Mouse (Mus musculus): Measurements from ENCODE around the gene Prkd2. TPM values are rescaled to one million over a fixed set of nuclear protein-coding genes. Genes with fewer than 3 reads are reported as not detected.

Gene Prkd2
- polyA plus RNA-seq, 1 experiment from 2014 or later, result 6.3 TPM

GRCm38 (mm10) chr7:16885271-16885776, 42.6 kb downstream of the Prkd2 start:
- Histone ChIP-seq H3K4me3 (peak overlapping the region; percentile 25), H3K4me2 (peak overlapping the region; percentile 32), H3K9me3 (peaks cover 13% of the 10 kb centered on the region), H3K4me1 (replicated peaks) (peaks cover 8% of the 10 kb centered on the region), H3K9ac (no peak overlapping the region), H3K27ac (replicated peaks) (no peak overlapping the region), H3K36me3 (peaks cover 61% of the 10 kb centered on the region), H3K27me3 (peaks cover 75% of the 10 kb centered on the region)
- ATAC-seq (ENCODE audit: low read depth), result peak; percentile 5; the same call in 1 of the 2 replicates
- WGBS, result 13% methylated on average over 95 of the region's 95 CpGs

- no peak for ATAC-seq (ENCODE audit: low read depth)
- Histone ChIP-seq H3K4me1 (replicated peaks) (peaks cover 4% of the 10 kb centered on the region), H3K9me3 (peaks cover 13% of the 10 kb centered on the region), H3K27ac (replicated peaks) (no peak overlapping the region), H3K9ac (no peak overlapping the region), H3K27me3 (peaks cover 76% of the 10 kb centered on the region), H3K36me3 (peaks cover 61% of the 10 kb centered on the region), H3K4me2 (peak overlapping the region; percentile 32; the same call in 1 of the 2 replicates), H3K4me3 (peak overlapping the region; percentile 25)
- 40% methylated on average over 59 of the region's 59 CpGs for WGBS
Observed at GRCm38 (mm10) chr7:16885905-16886304, 43.2 kb downstream of the Prkd2 start.

GRCm38 (mm10) chr7:16890536-16890935, 47.8 kb downstream of the Prkd2 start:
- H3K27me3 ChIP-seq, result peaks cover 67% of the 10 kb centered on the region
- no peak for ATAC-seq (ENCODE audit: low read depth)
- H3K9ac ChIP-seq, result no peak overlapping the region
- H3K4me3 ChIP-seq, result no peak overlapping the region
- peaks cover 20% of the 10 kb centered on the region for H3K36me3 ChIP-seq
- H3K4me2 ChIP-seq, result peak overlapping the region; percentile 57
- 54% methylated on average over 6 of the region's 6 CpGs for WGBS
- H3K27ac ChIP-seq (replicated peaks), result peak overlapping the region; percentile 66; the same call in 1 of the 2 replicates
- peaks cover 39% of the 10 kb centered on the region for H3K4me1 ChIP-seq (replicated peaks)
- H3K9me3 ChIP-seq, result peaks cover 7% of the 10 kb centered on the region

GRCm38 (mm10) chr7:16890944-16891343, 48.2 kb downstream of the Prkd2 start:
- H3K36me3 ChIP-seq, result peaks cover 16% of the 10 kb centered on the region
- no peak overlapping the region; the same call in 1 of the 2 replicates for H3K9ac ChIP-seq
- 2% methylated on average over 19 of the region's 23 CpGs for WGBS
- no peak overlapping the region for H3K4me3 ChIP-seq
- H3K27me3 ChIP-seq, result peaks cover 63% of the 10 kb centered on the region
- ATAC-seq (ENCODE audit: low read depth), result no peak
- 0 out of 2 replicates have a peak, but pooled peaks cover 3% of the 10 kb centered on the region for H3K9me3 ChIP-seq
- H3K4me1 ChIP-seq (replicated peaks), result peaks cover 40% of the 10 kb centered on the region
- peak overlapping the region; percentile 57 for H3K4me2 ChIP-seq
- H3K27ac ChIP-seq (replicated peaks), result peak overlapping the region; percentile 66

GRCm38 (mm10) chr7:16891641-16892351, 49.1 kb downstream of the Prkd2 start, which contains the start of gene Gng8:
TSS of gene Gng8 (plus strand) at chr7:16891786.
- peaks cover 54% of the 10 kb centered on the region for H3K27me3 ChIP-seq
- peaks cover 8% of the 10 kb centered on the region for H3K36me3 ChIP-seq
- ATAC-seq (ENCODE audit: low read depth), result peak; percentile 68
- peaks cover 40% of the 10 kb centered on the region for H3K4me1 ChIP-seq (replicated peaks)
- H3K4me2 ChIP-seq, result peak within 1 kb of the TSS; percentile 57
- peak within 1 kb of the TSS; percentile 66 for H3K27ac ChIP-seq (replicated peaks)
- under 1% methylated on average over 30 of the region's 30 CpGs for WGBS
- peak within 1 kb of the TSS; percentile 38 for H3K9ac ChIP-seq
- no peaks in the 10 kb centered on the region for H3K9me3 ChIP-seq
- H3K4me3 ChIP-seq, result peak within 1 kb of the TSS; percentile 27

DNA sequence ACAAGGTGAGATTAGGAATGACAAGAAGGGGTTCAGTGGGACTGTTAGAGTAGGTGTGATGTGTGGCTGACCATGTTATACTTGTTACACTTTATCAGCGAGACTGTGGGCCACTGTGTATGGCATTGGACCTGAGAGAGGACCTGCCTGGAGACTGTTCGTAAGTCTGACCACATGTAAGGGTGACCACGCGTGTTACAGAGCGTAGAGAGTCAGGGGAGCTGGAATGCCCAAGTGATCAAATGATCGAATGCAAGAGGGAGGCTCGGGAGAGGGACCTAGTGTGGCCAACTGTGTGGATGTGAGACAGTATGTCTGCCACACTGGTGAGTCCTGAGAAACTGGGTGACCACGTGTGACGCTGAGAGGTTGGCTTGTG, 49.6 kb downstream of the Prkd2 start:
- peak; percentile 9; the same call in 1 of the 2 replicates for ATAC-seq (ENCODE audit: low read depth)

GRCm38 (mm10) chr7:16893612-16894011, 50.9 kb downstream of the Prkd2 start:
- Histone ChIP-seq H3K4me2 (peak overlapping the region; percentile 54), H3K27ac (replicated peaks) (peak overlapping the region; percentile 59; the same call in 1 of the 2 replicates), H3K4me1 (replicated peaks) (peaks cover 40% of the 10 kb centered on the region), H3K9me3 (no peaks in the 10 kb centered on the region), H3K4me3 (no peak overlapping the region), H3K36me3 (no peaks in the 10 kb centered on the region), H3K9ac (peak overlapping the region; percentile 38; the same call in 1 of the 2 replicates), H3K27me3 (peaks cover 43% of the 10 kb centered on the region)
- WGBS, result 0% methylated on average over 6 of the region's 6 CpGs
- no peak for ATAC-seq (ENCODE audit: low read depth)

More for the DNA sequence above, 49.6 kb downstream of the Prkd2 start:
- H3K36me3 ChIP-seq, result peaks cover 4% of the 10 kb centered on the region
- WGBS, result 50% methylated on average over 9 of the region's 9 CpGs
- H3K9ac ChIP-seq, result peak overlapping the region; percentile 38; the same call in 1 of the 2 replicates
- H3K9me3 ChIP-seq, result no peaks in the 10 kb centered on the region
- H3K27me3 ChIP-seq, result peaks cover 50% of the 10 kb centered on the region
- peaks cover 40% of the 10 kb centered on the region for H3K4me1 ChIP-seq (replicated peaks)
- H3K27ac ChIP-seq (replicated peaks), result no peak overlapping the region
- H3K4me3 ChIP-seq, result peak overlapping the region; percentile 27
- peak overlapping the region; percentile 57 for H3K4me2 ChIP-seq

GRCm38 (mm10) chr7:16894279-16894678, 51.6 kb downstream of the Prkd2 start:
- H3K36me3 ChIP-seq, result no peaks in the 10 kb centered on the region
- peaks cover 39% of the 10 kb centered on the region for H3K27me3 ChIP-seq
- H3K4me3 ChIP-seq, result peak overlapping the region; percentile 20; the same call in 1 of the 2 replicates
- H3K9me3 ChIP-seq, result no peaks in the 10 kb centered on the region
- peak overlapping the region; percentile 38; the same call in 1 of the 2 replicates for H3K9ac ChIP-seq
- peak overlapping the region; percentile 59 for H3K27ac ChIP-seq (replicated peaks)
- peak; percentile 38; the same call in 1 of the 2 replicates for ATAC-seq (ENCODE audit: low read depth)
- H3K4me2 ChIP-seq, result peak overlapping the region; percentile 54
- 0% methylated on average over 4 of the region's 4 CpGs for WGBS
- H3K4me1 ChIP-seq (replicated peaks), result peaks cover 40% of the 10 kb centered on the region

GRCm38 (mm10) chr7:16895000-16895399, 52.3 kb downstream of the Prkd2 start:
- peaks cover 43% of the 10 kb centered on the region for H3K4me1 ChIP-seq (replicated peaks)
- H3K9ac ChIP-seq, result peak overlapping the region; percentile 54
- H3K27ac ChIP-seq (replicated peaks), result no peak overlapping the region; the same call in 1 of the 2 replicates
- peak; percentile 30 for ATAC-seq (ENCODE audit: low read depth)
- no peaks in the 10 kb centered on the region for H3K9me3 ChIP-seq
- WGBS, result under 1% methylated on average over 24 of the region's 24 CpGs
- H3K4me3 ChIP-seq, result peak overlapping the region; percentile 20
- H3K36me3 ChIP-seq, result no peaks in the 10 kb centered on the region
- peak overlapping the region; percentile 54 for H3K4me2 ChIP-seq
- peaks cover 32% of the 10 kb centered on the region for H3K27me3 ChIP-seq

DNA sequence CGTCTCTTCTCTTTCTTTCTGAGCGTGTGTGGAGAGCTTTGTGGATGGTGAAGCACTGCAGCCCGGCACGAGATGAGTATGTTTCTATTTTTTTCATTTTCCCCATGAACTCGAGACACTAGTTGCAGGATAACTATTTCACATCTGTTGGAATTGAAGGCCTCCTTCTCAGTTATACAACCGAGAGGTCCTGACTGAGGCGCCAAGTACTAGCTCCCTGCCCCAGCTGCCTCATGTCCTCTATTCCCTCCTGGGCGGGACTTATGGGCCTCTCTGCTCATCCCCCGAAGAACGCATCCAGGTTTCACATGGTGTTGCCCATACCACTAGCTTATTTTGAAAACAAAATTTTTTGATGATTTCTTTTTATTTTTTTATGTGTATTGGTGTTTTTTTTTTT, 52.8 kb downstream of the Prkd2 start:
- peak overlapping the region; percentile 20 for H3K4me3 ChIP-seq

GRCm38 (mm10) chr7:16900526-16900925, 57.8 kb downstream of the Prkd2 start:
- no peaks in the 10 kb centered on the region for H3K27me3 ChIP-seq
- no peak overlapping the region; the same call in 1 of the 2 replicates for H3K27ac ChIP-seq (replicated peaks)
- no peak overlapping the region for H3K4me2 ChIP-seq
- no peaks in the 10 kb centered on the region for H3K9me3 ChIP-seq
- H3K4me1 ChIP-seq (replicated peaks), result peaks cover 38% of the 10 kb centered on the region
- peak overlapping the region; percentile 34; the same call in 1 of the 2 replicates for H3K9ac ChIP-seq
- 18% methylated on average over 5 of the region's 5 CpGs for WGBS
- no peaks in the 10 kb centered on the region for H3K36me3 ChIP-seq
- 0 out of 2 replicates have a peak, but pooled peaks have one; percentile 28 for ATAC-seq (ENCODE audit: low read depth)
- H3K4me3 ChIP-seq, result no peak overlapping the region

More for the DNA sequence above, 52.8 kb downstream of the Prkd2 start:
- Histone ChIP-seq H3K4me1 (replicated peaks) (peaks cover 48% of the 10 kb centered on the region), H3K27ac (replicated peaks) (no peak overlapping the region; the same call in 1 of the 2 replicates), H3K9ac (peak overlapping the region; percentile 54), H3K4me2 (peak overlapping the region; percentile 54), H3K27me3 (peaks cover 27% of the 10 kb centered on the region), H3K9me3 (no peaks in the 10 kb centered on the region), H3K36me3 (no peaks in the 10 kb centered on the region)
- ATAC-seq (ENCODE audit: low read depth), result no peak
- 27% methylated on average over 10 of the region's 10 CpGs for WGBS

DNA sequence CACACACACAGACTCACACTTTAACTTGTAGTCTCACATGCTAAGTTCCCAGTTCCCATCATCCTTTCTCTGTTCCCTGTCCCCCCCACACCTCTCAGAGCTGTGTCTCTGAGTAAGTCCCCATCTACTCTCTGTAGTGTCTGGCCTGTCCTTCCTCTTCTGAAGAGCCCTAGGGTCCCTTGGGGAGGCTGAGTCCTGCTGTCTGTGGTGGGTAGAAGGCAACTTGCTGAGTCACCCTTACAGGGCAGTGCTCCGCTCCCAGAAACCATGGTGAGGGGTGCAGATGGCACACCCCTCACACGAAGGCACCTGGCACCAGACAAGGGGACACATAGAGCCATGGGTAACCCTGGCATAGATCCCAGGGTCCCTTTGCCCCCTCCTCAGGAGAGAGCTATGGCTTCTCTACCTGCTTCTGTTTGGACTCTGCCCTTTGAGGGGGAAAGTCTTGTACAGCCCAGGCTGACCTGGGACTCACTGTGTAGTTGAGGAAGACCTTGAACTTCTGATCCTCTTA, 60.8 kb downstream of the Prkd2 start:
- H3K9ac ChIP-seq, result no peak overlapping the region
- peaks cover 44% of the 10 kb centered on the region for H3K4me1 ChIP-seq (replicated peaks)
- no peaks in the 10 kb centered on the region for H3K36me3 ChIP-seq
- no peak for ATAC-seq (ENCODE audit: low read depth)
- 71% methylated on average over 2 of the region's 2 CpGs for WGBS
- no peak overlapping the region for H3K4me2 ChIP-seq
- H3K27me3 ChIP-seq, result no peaks in the 10 kb centered on the region
- no peak overlapping the region for H3K27ac ChIP-seq (replicated peaks)
- no peaks in the 10 kb centered on the region for H3K9me3 ChIP-seq
- no peak overlapping the region for H3K4me3 ChIP-seq

All from neural tube, embryonic 13.5 days (tissue).